Mouse (Mus musculus) common myeloid progenitor, adult 5-6 weeks (primary cell): ENCODE measurements at regions not wholly inside any gene's neighbourhood (a gene's known extent, or its start where the extent isn't known, plus 50 kb on each side); places are given as distances from the start of the nearest gene placed in this dataset.

ENCODE experiments used
- ATAC-seq: replicated peaks from 2 replicates; pipeline ENCODE4 v1.8.0; 2016; ENCODE audit warnings: low read depth, mild to moderate bottlenecking, moderate TSS enrichment, inconsistent platforms; ENCODE audit not compliant: poor library complexity, severe bottlenecking

GRCm38 (mm10) chr2:21129621-21130020, 75.5 kb downstream of the Enkur start:
- no peak for ATAC-seq

DNA sequence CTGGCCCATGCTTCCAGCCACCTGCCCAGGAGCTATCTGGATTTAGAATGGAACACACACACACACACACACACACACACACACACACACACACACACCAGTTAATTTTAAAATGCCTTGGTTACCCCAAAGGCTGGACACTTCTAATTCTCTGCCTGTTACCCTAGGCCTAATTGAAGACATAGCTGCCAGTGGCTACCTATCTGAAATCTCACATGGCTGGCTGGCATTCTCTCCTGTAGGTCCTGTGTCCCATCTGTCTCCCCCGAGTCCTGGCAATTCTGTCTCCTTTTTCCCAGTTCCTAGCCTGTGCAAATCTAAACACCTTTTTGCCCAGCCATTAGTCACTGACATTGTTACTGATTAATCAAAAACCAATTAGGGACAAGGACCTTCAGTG, 78.6 kb downstream of the Enkur start:
- ATAC-seq, result no peak

DNA sequence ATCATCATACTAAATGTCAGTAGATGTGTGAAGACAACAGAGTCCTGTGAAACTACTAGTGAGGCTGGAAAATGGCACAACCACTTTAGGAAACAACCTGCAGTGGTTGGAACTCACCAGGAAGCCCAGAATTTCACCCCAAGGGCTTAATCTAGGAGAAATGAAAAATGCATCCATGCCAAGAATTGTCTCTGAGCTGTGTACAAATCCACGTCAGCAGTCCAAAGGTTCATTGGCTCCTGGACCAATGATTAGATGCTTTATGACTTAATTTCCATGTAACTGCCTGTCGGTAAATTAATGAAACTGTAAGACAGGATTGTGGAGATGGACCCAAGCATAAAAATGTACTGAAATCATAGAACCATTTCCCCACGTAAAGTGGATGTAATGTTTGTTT, 82.7 kb downstream of the Enkur start:
- ATAC-seq, result no peak

DNA sequence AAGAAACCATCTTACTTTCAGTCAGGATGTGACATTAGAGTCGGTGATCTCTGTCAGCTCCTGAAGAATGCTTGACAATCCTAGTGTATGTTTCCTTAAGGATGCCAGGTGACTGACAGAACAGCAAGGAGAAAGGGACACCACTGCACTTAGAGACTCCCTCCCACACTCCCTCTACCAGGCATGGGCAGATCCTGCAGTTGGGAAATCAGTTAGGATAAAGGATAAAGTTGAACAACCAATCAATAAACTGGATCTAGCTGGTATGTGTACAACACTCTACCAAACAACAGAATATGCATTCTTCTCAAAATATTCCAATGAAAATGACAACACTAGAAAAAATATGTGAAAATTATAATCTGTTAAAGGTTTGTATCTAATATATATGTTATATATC, 83.5 kb downstream of the Enkur start:
- ATAC-seq, result no peak

DNA sequence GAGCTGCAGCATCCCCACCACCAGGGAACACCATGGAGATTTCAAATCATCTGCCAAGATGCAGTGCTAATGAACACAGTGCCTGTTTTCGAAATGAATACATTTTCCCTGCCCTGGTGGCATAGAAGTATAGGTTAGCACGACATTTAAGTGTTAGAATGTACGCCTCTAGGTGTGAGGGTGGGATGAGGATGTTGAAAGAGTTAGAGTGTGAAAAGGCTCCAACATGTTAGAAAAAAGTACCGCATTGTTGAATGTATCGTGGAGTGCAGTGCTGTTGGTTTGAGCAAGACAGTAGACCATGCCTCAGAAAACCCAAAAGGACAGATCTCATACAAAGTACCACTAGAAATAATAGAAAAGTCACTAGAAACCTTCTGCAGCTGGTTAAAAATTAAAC, 88.3 kb downstream of the Enkur start:
- ATAC-seq, result no peak

DNA sequence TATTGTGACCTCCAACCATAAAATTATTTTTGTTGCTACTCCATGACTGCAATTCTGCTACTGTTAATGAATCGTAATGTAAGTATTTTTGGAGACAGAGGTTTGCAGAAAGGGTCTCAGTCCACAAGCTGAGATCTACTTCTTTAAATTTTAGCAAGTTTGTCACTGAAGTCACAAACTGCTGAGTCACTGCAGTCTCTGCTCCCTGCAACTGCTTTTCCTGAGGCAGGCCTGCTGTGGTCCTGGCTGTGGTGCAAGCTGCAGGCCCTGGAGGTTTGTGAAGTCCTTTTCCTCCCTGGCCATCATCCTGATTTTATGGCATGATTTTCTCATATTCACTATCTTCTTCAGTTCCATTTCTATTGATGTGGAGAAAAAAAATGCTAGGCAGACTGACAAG, 93.6 kb downstream of the Enkur start:
- peak; percentile 95 for ATAC-seq

DNA sequence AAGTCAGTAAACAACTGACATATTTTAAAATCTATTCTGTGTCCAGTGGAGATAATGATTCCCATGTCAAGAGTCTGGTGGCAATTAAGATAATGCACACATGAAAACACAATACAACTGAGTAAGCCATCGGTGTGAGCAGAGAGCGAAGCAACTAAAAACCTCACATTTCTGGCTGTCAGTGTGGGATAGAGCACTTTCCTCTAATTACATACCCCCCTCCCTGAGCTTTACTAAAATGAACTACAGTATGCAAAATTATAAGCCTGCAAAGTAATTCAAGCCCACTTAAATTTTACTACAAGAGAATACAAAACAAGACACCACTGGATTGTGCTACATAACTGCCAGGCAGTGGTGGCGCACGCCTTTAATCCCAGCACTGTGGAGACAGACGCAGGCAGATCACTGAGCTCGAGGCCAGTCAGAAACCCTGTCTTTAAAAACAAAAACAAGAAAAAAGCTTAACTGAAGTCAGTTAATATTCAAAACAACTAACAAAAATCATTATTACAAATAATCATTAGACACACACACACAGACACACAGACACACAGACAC, 104.8 kb downstream of the Enkur start:
- ATAC-seq, result no peak

- 0 out of 2 replicates have a peak, but pooled peaks have one; percentile 50 for ATAC-seq
Observed at GRCm38 (mm10) chr2:21091058-21091971, 113.8 kb downstream of the Enkur start.

- ATAC-seq, result 0 out of 2 replicates have a peak, but pooled peaks have one; percentile 11
Observed at GRCm38 (mm10) chr2:21085517-21085916, 116.8 kb upstream of the Arhgap21 start.

- peak; percentile 60 for ATAC-seq
Observed at GRCm38 (mm10) chr2:21067292-21067850, 98.7 kb upstream of the Arhgap21 start.

DNA sequence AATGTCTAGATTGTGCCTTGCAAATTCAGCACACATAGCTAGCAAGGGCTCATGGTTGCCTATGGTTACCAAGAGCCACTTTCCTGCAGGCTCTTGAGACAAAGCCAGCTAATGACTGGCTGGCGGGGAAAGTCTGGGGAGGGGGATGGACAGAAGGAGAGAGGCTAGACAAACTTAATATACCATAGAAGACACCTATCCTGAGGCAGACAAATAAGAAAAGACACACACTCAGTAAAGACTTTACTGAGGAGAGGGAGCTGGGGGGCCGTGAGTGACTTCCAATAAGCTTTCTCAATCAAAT, 91.6 kb upstream of the Arhgap21 start:
- no peak for ATAC-seq

- no peak for ATAC-seq
Observed at GRCm38 (mm10) chr2:21059618-21060346, 91.1 kb upstream of the Arhgap21 start.

- no peak for ATAC-seq
Observed at GRCm38 (mm10) chr2:21058940-21059339, 90.3 kb upstream of the Arhgap21 start.

DNA sequence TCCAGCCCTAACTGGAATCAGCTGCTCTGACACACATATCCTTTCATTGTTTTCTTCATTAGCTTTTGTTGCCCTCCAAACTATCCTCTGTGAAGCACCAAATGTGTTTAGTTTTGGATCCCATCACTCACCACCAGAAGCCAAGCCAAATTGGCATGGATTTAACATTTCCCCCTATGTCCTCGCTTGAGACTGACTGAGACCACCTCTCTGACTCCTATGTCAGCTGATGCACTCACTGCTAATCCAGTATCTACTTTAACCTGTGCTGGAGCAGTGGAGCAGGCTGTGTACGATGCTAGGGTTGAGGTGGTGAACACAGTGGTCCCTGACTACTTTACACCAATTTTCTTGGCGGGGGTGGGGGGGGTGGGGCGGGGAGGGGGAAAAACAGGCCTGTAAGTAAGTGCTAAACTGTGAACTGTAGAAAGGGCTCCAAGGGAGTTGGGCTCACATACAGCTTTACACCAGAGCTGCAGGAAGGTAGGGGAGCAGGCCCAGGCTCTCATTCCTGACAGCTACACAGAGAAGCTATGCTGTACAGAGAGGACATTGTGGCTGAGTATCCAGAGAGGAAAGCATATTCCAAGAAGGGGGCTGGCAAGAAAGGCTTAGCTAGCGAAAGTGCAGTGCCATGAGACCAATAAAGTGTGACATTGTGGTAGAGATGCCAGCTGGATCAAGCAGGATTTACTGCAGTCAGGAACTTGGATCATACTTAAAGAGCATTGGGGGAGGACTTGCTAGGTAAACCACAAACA, 87.9 kb upstream of the Arhgap21 start:
- no peak for ATAC-seq

DNA sequence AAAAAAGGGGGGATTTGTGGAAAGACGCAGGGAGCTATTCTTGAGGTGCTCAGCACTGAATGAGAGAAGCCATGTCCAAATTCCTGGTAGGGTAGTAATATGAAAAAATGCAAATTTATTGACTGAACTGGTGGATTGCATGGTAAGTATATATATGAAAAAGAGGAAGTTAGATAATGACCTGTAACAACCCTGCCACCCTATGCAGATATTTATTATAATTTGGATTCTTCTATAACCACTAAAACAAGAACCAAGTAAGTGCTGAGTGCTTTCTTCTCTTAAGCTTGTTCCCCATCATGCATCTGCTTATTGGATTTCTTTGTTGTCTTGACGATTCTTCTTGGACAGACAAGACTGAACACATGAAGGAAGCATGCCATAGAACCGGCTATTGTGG, 86.7 kb upstream of the Arhgap21 start:
- ATAC-seq, result peak; percentile 64

DNA sequence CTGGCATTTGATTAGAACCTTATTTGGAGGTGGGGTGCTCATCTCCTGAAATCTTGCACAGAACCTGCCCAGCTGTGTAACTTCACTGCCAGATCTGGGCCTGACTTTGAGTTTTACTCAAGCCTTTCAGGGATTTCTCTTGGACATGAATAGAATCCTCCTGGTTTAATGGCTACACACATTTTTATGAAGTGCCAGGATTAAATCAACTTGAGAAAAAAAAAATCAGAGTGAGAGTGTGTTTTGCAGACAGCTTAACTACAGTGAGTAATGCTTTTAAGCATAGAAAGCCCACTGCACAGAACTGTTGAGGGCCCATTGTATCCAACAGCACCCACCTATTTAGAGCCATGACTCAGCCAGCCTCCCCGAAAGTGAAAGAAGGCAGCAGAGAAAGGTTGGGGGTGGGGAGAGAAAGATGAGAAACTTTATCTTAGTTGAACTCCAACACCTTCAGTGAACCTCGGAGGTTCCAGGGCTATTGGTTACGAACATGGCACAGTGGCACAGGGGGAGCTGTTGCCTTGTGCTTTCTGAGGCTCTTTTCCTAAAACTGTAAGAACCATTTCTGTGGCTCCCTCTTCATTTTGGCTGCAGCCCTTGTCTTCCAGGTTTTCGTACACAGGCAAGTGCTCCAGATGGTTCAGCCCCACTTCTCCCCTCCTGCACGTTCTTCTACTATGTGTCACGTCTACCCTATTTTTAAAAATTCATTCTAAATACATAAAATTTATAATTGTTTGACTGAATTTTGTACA, 85.8 kb upstream of the Arhgap21 start:
- no peak for ATAC-seq

GRCm38 (mm10) chr2:21053596-21053995, 84.9 kb upstream of the Arhgap21 start:
- no peak for ATAC-seq

GRCm38 (mm10) chr2:21048996-21049395, 80.3 kb upstream of the Arhgap21 start:
- ATAC-seq, result no peak

GRCm38 (mm10) chr2:21048226-21048625, 79.5 kb upstream of the Arhgap21 start:
- no peak for ATAC-seq
